Mouse (Mus musculus): Measurements from ENCODE around the gene Bad.

GRCm38 (mm10) chr19:6973581-6974190, 32.0 kb downstream of the Bad start:
- no peak for TF ChIP-seq CTCF (IDR thresholded peaks at IDR 0.05; ENCODE audit: insufficient read depth, low read length)
- TF ChIP-seq POLR2A (IDR thresholded peaks at IDR 0.05; ENCODE audit: borderline replicate concordance, extremely low read depth, low read depth, low read length): no peak
